Mouse (Mus musculus): ENCODE data around the gene Me1. TPM values are rescaled to one million over a fixed set of nuclear protein-coding genes. Genes with fewer than 3 reads are reported as not detected.

Me1 gene
- total RNA-seq (2015): 0.30 TPM in 1 of 2 replicates, not detected in the other
- total RNA-seq (2017): 0.34 TPM in 1 of 2 replicates, not detected in the other

- ATAC-seq (replicated peaks; ENCODE audit: poor library complexity): peak; percentile 81
Measured at GRCm38 (mm10) chr9:86695818-86696261, at the start of gene Me1. TSS of gene Me1 (minus strand) at chr9:86695953.

GRCm38 (mm10) chr9:86744041-86744440 is 48.3 kb upstream of the Me1 start:
- no peak for ATAC-seq (replicated peaks; ENCODE audit: poor library complexity)

- ATAC-seq (replicated peaks; ENCODE audit: poor library complexity): no peak
Measured at GRCm38 (mm10) chr9:86742959-86743911, 47.5 kb upstream of the Me1 start, which contains the start of gene Prss35. TSS of gene Prss35 (plus strand) at chr9:86743649.

GRCm38 (mm10) chr9:86739971-86740370 is 44.2 kb upstream of the Me1 start:
- ATAC-seq (replicated peaks; ENCODE audit: poor library complexity): no peak

- ATAC-seq (replicated peaks; ENCODE audit: poor library complexity): no peak
Measured at GRCm38 (mm10) chr9:86738801-86739200, 43.0 kb upstream of the Me1 start.

GRCm38 (mm10) chr9:86738067-86738466 is 42.3 kb upstream of the Me1 start:
- no peak for ATAC-seq (replicated peaks; ENCODE audit: poor library complexity)

- ATAC-seq (replicated peaks; ENCODE audit: poor library complexity): no peak
Measured at GRCm38 (mm10) chr9:86736991-86737390, 41.2 kb upstream of the Me1 start.

- no peak for ATAC-seq (replicated peaks; ENCODE audit: poor library complexity)
Measured at GRCm38 (mm10) chr9:86734795-86735194, 39.0 kb upstream of the Me1 start.

GRCm38 (mm10) chr9:86734357-86734756 is 38.6 kb upstream of the Me1 start:
- ATAC-seq (replicated peaks; ENCODE audit: poor library complexity): no peak

- no peak for ATAC-seq (replicated peaks; ENCODE audit: poor library complexity)
Measured at GRCm38 (mm10) chr9:86729811-86730210, 34.1 kb upstream of the Me1 start.

GRCm38 (mm10) chr9:86729084-86729483 is 33.3 kb upstream of the Me1 start:
- ATAC-seq (replicated peaks; ENCODE audit: poor library complexity): no peak

GRCm38 (mm10) chr9:86728214-86728814 is 32.6 kb upstream of the Me1 start:
- no peak for ATAC-seq (replicated peaks; ENCODE audit: poor library complexity)

GRCm38 (mm10) chr9:86726381-86726720 is 30.6 kb upstream of the Me1 start:
- no peak for ATAC-seq (replicated peaks; ENCODE audit: poor library complexity)

GRCm38 (mm10) chr9:86725604-86726380 is 30.0 kb upstream of the Me1 start:
- ATAC-seq (replicated peaks; ENCODE audit: poor library complexity): no peak

GRCm38 (mm10) chr9:86725066-86725465 is 29.3 kb upstream of the Me1 start:
- no peak for ATAC-seq (replicated peaks; ENCODE audit: poor library complexity)

GRCm38 (mm10) chr9:86720794-86721193 is 25.0 kb upstream of the Me1 start:
- ATAC-seq (replicated peaks; ENCODE audit: poor library complexity): no peak

- no peak for ATAC-seq (replicated peaks; ENCODE audit: poor library complexity)
Measured at GRCm38 (mm10) chr9:86720227-86720626, 24.5 kb upstream of the Me1 start.

GRCm38 (mm10) chr9:86717119-86717518 is 21.4 kb upstream of the Me1 start:
- no peak for ATAC-seq (replicated peaks; ENCODE audit: poor library complexity)

GRCm38 (mm10) chr9:86716540-86716939 is 20.8 kb upstream of the Me1 start:
- ATAC-seq (replicated peaks; ENCODE audit: poor library complexity): no peak

- no peak for ATAC-seq (replicated peaks; ENCODE audit: poor library complexity)
Measured at GRCm38 (mm10) chr9:86714089-86714488, 18.3 kb upstream of the Me1 start.

GRCm38 (mm10) chr9:86712648-86713047 is 16.9 kb upstream of the Me1 start:
- no peak for ATAC-seq (replicated peaks; ENCODE audit: poor library complexity)

Measured in megakaryocyte progenitor cell, adult 5-6 weeks (primary cell).